Mouse (Mus musculus) c-Kit-positive CD71-positive TER-119-negative erythroid progenitor cells, embryonic 14.5 days (primary cell): ENCODE results near the gene Epb41.

Experiments used
- DNase-seq: peaks from one replicate; pipeline ENCODE4 v3.0.0-alpha.2; 2013; ENCODE audit warnings: low read depth

Epb41 gene

DNA sequence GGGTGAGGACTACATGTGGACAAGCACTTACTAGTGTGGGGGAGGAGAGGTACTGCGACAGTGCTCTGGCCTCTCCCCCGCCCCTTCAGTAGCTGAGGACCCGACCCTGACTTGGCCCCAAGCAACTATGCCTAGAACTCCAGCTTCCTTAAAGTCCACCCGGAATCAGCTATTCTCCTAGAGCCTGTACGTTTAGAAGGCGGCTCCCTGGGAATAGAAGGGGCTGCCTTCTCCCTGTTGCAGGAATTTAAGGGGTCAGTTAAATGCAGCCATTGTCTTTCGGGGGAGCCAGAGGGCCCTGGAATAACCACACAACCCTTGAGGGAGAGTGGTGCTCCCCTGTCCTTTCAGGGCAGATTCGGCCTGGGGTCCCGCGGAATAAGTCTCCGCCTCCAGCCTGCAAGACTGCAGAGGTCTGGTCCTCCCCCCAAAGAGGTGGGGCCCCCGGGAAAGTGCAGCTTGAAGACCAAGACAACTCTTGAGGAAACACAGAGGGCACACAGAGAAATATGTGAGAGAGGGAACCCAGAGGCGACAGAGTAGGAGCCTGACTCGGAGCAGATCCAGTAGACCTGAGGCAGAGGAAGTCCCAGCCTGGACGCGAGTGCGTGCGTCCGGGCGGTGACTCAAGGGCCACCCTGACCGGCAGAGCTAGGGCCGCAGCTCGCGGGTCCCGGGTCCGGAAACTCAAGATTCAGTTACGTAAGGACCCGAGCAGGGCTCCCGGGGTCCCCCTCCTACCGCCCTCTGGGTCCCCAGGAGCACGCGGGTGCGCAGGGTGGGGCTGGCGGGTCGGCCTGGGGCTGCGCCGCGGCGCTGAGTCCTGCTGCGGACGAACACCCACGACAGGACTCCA is 816 bp downstream of the Epb41 start, which contains the start of gene Gm10300:
Gm10300 (plus strand) TSS at position 621 of the 856 bp plus-strand sequence.
- no peak for DNase-seq

DNA sequence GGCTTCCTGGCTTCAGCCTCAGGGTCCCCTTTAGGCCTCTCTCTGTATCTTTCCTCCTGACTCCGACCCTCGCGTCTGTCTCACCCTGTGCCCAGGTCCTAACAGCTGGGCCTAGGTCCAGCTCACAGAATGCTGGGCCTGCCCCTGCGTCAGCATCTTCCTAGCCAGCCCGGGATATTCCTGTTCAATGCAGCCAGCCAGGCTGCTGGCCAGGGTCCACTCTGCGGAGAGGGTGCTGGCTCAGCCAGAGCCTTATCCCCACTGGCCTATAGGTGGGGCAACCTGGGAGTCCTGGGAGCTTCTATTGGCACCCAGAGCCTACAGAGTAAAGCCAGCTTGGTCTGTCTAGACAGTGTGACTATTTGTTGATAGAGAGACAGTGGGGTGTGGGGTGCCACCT is 2.2 kb downstream of the Epb41 start:
- DNase-seq: no peak

DNA sequence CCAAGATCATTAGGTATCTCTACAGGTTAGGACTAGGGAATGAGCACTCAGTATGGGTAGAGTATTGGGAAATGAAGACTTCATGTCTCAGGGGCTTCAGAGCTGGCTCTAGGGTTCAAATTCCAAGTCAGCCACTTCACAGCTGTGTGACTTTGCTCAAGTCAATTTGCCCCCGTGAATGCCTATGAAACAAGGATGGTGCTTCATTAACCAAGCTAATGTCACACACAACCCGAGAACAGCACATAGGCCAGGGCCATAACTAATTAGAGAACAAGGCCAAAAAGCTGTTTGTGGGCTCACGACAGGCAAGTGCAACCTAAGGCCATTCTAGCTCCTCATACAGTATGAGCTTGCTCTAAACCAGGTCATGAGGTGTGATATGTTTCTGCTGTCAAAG is 3.0 kb downstream of the Epb41 start:
- no peak for DNase-seq

DNA sequence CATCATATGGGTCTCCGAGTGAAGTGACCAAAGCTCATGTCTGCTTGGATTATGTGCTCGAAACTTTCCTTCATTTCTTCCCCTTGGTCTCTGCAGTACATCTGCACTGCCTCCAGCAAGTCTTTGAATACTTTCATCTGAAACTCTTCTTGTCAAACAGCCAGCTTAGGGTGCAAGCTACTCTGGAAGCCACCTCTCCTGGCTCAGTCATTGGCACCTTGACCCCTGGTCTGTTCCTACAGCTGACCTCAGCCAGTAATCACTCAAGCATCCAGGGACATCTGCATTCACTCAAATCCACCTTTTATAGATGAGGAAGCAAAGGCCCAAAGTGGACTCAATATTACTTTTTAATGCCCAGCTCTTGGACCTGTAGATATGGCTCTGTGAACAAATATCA is 3.4 kb downstream of the Epb41 start:
- DNase-seq: no peak

DNA sequence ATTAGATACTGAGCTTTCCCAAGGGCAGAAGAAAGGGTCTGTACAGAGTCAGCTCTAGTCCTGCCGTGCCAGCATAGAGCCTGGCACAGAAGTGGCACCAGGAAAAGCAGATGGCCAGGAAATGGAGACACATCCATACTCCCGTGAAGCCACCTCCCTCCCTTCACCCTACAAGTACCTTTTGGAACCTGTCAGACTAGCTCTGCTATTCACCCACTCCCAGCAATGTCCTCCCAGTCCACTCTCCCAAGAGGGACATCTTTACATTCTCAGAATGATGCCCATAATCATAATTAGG is 7.2 kb downstream of the Epb41 start:
- no peak for DNase-seq

DNA sequence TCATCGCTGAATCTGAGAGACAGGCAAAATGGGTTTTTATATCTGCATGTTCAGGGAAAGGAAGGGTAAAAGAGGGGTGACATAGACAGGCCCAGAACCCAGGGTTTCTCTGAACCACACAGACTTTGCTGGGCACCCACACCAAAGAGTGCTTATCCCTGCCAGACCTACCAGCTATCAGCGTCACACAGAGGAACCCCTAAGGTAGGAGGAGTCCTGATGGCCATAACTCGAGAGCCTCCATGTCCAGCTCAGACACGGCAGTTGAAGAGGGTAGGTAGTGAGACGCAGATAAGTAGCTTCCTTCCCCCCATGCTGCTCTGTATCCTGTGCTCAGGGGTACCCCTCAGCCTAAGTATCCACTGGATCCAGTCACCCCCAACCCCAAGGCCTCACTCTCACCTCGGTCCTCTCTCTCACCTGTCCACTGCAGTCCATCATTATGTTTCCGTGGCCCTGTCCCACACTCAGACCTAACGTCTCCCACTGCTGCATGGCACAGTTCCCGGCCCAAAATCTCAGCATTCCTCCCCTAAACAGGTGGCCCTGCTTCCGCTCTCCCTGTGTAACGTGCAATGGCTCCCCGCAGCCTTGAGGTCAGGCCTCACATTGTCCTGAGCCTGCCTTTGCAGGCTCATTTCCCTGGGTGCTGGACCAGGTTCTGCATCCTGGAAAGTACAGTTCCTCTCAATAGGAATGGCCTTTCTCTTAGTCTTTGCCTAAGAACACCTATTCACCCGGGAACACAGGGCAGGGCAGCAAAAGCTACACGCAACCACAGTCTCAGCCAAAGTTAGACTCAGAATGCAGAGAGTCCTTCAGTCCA is 7.8 kb downstream of the Epb41 start:
- no peak for DNase-seq

DNA sequence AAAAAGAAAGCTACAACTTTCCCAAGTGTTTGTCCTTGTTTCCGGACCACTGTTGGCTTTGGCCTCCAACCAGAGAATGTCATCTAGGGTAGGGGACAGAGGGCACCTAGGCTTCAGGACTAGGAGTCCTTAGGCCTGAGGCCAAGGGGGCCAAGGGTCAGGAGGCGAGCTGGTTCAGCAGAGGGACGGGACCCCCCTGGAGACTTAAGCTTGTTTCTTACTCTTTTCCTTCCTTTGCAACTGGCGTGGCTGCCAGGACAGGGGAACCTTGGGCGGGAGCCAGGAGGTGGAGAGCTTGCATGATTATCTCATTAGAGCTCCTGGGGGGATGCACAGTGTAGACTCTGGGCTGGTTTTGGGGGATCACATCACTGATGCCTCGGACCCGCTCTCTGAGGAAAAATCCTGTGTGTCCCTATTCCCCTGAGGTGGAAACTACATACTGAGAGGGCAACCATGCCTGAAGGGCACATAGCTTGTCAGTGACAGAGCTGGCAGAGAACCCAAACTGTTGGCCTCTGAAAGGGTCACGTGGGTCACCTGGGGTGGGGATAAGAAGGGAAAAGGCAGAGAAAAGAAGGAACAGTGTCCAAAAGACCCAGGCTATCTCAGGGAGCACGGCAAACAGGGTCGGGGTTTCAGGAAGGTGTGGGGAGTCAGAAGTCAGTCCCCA is 8.9 kb downstream of the Epb41 start:
- DNase-seq: no peak

DNA sequence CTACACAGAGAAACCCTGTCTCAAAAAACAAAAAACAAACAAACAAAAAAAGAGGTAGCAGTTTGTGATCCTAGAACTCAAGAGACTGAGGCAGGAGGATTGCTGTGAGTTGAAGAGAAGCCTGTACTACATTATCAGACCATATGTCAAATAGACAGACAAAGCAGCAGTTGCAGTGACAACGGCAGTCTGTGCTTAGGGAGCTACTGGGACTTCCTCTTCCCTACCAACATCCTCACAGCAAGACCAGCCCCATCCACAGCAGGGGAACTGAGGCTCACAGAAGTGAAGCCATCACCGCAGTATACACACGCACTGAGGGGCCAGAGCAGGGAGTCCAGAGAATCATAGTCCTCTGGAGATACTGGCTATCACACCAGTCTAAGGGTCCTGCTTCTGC is 9.5 kb downstream of the Epb41 start:
- DNase-seq: no peak

DNA sequence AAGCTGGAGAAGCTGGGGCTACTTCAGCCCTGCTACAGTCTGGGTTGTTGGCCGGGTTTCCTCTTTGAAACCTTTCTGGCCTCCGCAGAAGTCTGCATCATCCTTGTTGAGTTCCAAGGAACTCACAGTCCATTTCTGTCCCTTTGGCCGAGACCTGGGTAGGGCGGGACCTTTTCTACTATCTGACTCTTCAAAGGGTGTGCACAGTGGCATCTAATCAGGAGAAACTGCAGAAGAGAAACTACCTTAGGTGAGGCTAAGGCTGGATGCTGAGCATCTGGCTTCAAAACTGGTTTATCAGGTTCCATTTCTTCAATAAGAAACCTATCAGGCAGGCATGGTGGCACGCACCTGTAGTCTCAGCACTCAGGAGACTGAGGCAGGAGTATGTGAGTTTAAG is 10.6 kb downstream of the Epb41 start:
- DNase-seq: no peak

DNA sequence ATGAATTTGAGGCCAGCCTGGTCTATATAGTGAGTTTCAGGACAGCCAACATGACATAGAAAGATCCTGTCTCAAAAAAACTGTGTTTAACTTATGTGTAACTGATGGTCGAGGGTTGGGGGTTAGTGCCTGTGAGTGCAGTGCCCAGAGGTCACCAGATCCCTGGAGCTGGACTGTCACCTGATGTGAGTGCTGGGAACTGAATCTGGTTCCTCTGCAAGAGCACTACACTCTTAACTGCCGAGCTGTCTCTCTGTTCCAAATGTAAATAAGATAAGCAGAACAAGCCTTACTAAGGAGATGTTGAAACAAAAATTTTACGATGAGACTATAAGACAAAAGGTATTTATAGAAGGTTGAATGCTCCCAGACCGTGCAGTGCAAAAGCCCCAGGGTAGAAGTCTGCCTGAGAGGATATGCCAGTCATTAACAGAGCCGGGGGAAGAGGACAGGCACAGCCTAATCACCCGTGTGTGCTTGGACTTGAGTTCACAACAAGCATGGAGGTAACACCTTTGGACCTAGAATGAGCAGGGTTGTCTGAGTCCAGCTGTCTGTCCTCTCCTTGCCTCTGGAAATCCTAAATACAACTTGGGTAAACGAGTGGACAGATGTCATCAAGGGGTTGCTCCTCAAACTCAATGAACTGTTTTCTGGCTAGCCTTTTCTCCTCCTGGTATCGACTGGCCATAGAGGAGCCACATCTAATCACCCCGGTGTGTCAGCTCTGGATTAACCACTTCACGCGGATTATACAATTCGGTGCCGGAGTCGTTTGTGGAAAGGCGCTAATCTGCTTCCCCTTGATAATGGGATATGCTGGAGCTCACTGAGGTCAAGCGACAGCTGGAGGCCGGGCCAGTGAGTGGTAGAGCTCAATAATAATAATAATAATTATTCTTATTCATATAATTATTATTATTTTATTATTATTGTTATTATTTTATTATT is 11.9 kb downstream of the Epb41 start:
- DNase-seq: no peak

DNA sequence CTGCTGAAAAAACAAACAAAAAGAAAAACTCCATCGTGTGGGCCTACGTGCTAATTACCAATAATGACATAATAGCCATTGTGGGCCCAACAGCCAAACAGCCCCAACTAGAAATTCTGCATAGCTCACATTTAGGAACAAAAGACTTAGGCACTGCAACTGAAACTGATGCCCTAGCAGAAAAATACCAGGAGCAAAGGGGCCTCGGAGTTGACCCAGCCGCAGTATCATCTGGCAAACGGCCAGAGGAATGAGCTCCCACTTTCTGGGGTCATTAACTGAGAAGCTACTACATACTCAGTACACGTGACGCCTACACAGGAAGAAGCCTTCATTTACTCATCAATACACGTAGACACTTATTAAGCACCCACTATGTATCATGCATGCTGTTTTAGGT is 12.8 kb downstream of the Epb41 start:
- DNase-seq: no peak

DNA sequence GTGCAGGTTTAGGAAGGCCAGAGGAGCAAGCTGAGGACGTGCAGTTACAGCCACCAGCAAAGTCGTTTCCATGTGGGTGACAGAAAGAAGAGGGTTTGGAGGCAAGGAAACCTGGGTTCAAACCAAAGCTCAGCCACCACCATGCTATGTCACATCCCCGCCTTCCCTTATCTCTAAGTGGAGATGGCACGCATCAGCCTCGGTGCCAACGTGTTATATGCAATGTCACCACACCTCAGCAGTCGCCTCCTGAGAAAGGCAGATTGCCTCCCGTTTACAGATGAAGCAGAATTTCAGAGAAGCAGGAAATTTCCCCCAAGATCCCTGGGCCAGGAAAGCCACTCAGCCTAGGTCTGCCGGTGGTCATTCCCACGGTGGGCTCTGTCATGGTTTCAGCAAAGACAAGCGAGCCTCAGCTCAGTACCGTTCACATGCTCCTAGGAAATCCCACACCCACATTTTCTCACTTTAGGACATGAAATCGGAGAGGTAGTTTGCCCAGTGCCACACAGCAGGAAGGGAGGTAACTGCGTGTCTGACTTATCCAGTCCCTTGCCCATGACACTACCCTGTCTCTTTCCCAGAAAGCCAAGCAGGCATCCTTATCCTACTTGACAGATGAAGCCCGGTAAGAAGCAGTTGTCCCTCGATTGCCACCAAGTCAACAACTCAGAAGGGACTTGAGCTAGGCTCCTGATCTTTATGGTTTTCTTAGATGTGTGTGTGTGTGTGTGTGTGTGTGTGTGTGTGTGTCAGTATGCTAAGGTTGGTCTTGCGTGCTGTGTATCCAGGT is 14.9 kb downstream of the Epb41 start:
- DNase-seq: peak; percentile 72

DNA sequence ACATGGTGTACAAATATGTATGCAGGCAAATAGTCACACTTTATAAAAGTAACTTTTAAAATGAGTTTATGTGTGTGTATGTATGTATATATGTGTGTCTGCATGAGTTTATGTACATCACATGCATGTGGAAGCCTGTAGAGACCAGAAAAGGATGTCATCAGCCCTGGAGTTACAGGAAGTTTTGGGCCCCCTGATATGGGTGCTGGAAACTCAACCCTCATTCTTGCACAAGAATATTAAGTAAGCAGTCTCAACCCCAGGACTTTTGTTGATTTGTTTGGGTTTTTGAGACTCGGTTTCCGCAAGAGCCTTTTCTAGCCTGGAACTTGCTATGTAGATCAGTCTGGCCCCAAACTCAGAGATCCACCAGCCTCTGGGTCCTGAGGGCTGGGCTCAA is 15.6 kb downstream of the Epb41 start:
- DNase-seq: no peak

DNA sequence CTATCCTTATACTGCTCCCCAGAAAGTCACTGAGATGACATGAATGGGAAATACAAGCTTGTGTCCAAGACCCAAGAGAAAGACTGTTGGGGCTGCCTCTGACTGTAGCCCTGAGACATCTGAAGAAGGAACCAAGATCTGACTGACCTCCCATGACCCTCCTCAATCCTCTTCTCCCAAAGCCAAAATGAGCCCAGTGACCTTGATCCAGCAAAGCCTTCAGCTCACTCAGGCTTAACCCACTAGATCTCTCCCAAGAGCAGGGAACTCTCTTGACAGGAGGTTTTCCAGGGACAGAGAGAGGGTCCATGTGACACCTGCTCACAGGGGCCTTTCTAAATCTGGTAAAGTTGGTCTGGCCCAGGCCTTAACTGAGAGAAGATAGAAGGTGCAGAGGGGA is 17.8 kb downstream of the Epb41 start:
- no peak for DNase-seq

DNA sequence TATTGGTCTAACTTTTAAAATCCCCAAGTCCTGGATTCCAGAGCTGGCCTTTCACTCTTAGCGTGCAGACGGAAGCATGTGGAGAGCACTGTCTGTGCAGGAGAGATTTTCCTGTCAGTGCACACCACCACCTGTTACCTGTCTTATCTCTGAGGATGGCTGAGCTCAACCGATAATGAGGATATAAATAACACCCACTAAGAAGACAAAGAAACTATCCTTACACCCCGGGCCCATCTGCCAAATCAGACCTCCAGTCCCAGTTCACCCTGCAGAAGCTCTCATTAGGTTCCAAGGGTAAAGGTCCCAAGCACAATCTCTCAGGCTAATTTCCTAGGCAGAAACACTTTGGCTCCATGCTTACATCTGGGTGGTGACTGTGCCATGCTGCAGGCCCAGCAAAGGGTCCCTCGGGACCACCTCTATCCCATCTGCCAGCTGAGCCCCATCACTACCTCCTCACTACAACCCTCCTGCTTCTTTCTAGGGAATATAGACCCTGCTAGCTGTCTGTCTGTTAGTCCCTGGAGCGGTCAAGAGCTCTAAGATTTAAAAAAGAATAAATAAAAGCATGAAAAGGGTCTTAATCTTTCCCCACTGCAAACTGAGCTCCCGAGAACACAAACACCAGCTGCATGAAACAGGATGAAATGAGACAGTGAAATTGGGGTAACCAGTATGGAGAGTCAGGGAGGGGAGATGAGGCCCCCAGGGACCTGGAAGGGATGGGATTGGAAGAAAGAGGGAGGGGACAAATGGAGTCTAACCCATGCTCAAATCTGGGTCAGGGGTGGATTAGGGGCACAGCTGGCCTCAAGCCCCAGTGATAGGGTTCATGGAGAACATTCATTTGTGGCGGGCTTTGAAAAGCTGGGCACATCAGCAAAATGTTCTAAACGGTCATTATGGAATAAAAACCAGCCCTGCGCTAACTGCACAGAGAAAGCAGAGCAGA is 23.5 kb downstream of the Epb41 start:
- no peak for DNase-seq

DNA sequence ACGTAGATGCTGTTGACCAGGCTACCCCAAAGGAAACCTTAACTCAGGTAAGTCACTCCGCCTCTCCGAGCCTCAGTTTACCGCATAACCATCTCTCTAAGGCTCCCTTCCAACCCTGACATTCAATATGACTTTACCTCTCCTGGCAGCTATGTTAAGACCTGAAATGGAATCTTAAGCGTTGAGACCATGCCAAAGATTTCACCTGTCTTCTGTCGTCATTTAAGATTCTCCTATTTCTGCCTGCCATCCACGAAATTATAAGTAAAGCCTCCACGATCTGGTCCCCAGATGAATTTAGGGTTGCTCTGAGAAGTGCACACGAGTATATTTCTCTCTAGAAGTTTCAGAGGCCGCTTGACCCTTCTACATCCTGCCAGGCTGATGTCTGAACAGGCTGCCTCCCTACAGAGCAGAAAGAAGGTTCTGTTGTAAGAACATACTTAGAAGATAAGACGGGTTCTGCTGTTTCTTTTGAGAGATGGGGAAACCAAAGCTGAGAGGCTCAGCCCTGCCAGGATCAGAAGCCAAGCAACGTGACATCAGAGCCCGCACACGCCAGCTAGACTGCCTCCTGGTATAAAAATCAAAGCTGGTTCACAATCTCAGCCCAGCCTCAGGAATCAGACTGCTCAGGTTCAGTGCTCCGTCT is 25.4 kb downstream of the Epb41 start:
- no peak for DNase-seq

DNA sequence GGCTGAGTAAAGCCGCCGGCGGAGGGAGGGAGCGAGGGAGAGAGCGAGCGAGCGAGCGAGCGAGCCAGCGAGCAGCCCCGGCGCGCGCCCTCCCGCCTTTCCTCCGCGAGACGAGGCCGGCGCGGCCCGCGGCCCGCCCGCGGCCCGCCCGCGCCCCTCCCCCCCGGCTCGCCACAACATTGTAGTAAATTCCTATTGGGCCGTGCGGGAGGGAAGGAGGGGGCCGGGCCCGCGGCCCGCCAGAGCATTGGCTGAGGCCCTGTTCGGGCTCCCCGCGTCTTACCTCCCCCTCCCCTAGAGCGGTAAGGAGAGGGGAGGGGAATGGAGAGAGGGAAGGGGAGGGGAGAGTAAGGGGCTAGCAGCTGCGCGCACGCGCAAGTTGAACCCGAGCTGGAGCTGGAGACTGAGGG is 26.1 kb downstream of the Epb41 start:
- peak; percentile 56 for DNase-seq

DNA sequence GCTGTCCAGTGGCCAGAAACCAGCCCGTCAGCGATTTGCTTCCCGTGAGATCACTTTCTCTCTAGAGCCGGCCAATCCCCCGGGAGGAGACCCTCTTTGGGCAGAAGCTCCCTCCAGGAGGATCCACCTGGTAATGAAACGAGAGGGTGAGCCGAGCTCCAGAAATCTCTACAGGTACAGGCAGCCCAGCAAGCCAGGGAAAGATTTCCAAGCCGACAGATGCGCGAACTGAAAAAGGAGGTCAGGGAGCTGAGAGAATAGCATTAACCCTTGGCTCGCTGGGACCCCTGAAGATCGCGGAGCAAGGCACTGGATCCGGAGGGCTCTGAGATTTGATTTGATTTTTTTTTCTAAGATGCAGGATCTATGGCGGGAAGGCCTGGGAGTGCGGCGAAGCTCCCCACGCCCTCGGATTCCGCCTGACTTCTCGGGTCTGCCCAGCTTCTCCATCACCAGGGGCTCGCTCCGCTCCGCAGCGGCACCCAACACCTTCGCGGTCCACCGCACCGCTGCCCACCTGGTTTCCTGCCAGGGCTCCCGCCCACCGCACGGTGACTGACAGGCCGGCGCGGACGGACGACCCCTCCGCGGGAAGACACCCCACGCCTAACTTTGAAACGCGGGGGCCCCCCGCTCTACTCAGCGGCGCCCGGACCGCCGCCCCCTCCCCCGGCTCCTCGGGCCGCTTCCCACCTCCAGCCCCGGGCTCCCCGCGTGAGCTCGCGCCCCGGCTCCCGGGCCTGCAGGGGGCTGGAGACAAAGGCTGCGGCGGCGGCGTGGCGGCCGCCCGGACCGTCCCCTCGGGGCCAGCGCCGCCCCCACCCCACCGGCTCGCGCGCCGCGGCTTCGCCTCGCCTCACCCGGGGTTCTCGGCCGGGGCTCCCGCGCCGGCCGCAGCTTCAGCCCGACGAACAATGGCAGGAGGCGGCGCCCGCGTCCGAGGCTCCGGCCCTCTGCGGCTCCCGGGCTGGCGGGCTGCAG is 26.8 kb downstream of the Epb41 start:
- no peak for DNase-seq
